Mouse (Mus musculus) bone marrow, adult 2 months (tissue): ENCODE measurements around the gene Hadh.

ENCODE experiments used
- CTCF ChIP-seq: fragments of 200-500 bp; IDR thresholded peaks from 2 replicates; pipeline ENCODE4 v1.5.1; 2011; ENCODE audit warnings: low read length, control low read depth; ENCODE audit not compliant: control insufficient read depth, insufficient read depth
- POLR2A ChIP-seq: fragments of 200-500 bp; IDR thresholded peaks from 2 replicates; pipeline ENCODE4 v1.6.1; 2011; ENCODE audit warnings: low read depth, mild to moderate bottlenecking, control low read depth, low read length, borderline replicate concordance; ENCODE audit not compliant: control insufficient read depth

DNA sequence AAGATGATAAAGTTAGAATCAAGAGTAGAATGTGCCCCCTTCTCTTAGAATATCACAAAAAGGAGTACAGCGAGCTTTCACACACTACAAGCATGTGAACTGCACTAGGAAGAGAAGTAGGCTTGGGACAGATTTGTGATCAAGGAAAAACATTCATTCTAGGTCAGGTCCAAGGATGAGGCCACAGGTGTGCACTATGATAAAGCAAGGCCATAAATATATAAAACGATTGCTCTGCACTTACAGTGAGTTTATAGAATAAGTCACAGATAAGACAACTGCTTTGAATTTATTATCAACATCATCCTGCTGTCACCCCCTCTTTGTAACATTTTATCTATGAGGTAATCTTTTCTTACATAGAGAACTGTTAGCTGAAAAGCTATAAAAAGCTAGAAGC lies 20.4 kb upstream of the Hadh start:
- no peak for TF ChIP-seq POLR2A
- no peak for TF ChIP-seq CTCF
